Mouse (Mus musculus) G1E (cell line): ENCODE data around the gene Olfr1097.

Source experiments
- CTCF ChIP-seq: IDR thresholded peaks from 2 replicates; pipeline ENCODE4 v1.5.1; 2012; ENCODE audit warnings: low read depth, low read length, inconsistent platforms, mixed read lengths
- GATA2 ChIP-seq: IDR thresholded peaks from 2 replicates; pipeline ENCODE4 v1.6.1; 2012; ENCODE audit warnings: low read depth, low read length, inconsistent platforms, borderline replicate concordance

- TF ChIP-seq CTCF (no peak), GATA2 (no peak)
Measured at GRCm38 (mm10) chr2:86851596-86851995, 40.4 kb downstream of the Olfr1097 start, which contains the start of gene Olfr1095.
